Mouse (Mus musculus) thymus, postnatal 0 days (tissue): Measurements from ENCODE around the gene Aqp9. TPM values are rescaled to one million over a fixed set of nuclear protein-coding genes. Genes with fewer than 3 reads are reported as not detected.
"Not testable (repeated sequence)": the region's sequence is repeated elsewhere in the genome, so short reads cannot be mapped to it uniquely, and the experiment has no call there.

Experiments
- DNase-seq: peaks from one replicate; pipeline ENCODE4 v3.0.0-alpha.2; 2015; ENCODE audit warnings: low spot score
- polyA plus RNA-seq: library from polyadenylated mRNA; unstranded; fragments of >200 nt; fragmentation: Nextera tagmentation; extraction: Ambion mirVana; gene quantifications from 2 replicates; pipeline ENCODE4 v1.2.1, GENCODE M21; 2015

Aqp9 gene
- polyA plus RNA-seq, 1 experiment from 2014 or later: 1.2 TPM

DNA sequence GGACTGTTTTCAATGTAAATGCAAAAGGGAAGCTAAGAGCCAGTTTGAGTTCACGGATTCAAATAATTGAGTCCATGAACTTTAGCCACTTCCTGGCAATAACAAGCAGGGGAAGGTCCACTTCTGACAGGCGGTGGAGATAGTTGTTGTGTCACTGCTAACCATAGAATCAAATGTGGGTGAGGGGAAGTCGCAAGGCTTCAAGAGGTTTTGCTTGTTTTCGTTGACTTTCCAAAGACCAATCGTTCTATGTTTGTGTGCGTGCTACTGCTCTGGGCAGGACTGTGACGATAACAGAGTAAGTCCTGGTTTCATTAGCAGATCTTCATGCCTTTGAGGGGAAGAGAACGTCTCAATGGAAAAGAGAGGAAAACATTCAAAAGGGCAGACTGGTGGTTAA, 28.3 kb downstream of the Aqp9 start:
- DNase-seq: no peak

DNA sequence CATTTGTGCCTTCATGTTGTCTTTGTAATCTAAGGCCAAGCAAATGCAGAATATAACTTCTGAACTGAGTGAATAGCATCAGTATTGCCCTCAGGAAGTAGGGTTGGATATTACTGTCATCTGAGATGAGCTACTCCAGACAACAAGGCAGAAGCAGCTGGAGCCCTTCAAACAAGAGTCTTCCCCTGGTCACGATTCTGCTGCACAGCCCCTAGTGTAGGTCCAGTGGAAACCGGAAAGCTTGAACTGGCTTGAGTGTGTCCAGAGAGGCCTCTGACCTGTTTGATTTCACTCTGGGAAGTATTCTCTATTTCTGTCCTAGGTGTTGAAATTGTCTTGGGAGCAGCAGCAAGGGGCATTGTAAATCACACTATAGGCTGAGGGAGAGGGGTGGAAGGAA, 29.5 kb downstream of the Aqp9 start:
- DNase-seq: no peak

DNA sequence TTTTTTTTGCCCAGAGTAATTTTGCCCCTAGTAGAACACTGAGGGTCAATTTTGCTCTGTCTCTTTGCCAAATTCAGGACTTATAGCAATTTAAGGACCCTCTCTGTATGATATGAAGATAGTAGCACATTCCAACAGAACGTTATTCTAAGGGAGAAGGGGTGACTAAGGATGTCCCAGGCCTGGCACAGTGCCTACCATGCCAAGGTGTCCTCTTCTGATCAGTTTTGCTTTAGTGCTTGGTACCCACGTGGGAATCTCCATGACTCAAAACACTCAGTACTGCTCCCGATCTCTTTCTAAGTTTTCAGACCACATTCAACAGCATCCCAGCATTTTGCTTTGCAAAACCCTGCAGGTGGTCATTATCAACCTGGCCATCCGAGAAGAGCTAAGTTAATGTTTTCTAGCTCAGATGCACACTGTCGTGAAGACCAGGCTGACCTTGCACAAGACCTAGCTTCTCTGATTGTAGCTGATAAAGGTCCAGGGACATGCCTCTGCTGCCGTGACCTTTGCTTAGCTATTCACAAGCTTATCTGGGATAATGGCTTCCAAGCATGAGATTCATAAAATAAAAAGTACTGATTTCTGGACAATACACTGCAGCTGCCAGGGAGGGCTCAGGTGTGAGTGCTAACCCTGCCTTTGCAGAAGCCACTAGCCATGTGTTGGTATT, 31.1 kb downstream of the Aqp9 start:
- no peak for DNase-seq

DNA sequence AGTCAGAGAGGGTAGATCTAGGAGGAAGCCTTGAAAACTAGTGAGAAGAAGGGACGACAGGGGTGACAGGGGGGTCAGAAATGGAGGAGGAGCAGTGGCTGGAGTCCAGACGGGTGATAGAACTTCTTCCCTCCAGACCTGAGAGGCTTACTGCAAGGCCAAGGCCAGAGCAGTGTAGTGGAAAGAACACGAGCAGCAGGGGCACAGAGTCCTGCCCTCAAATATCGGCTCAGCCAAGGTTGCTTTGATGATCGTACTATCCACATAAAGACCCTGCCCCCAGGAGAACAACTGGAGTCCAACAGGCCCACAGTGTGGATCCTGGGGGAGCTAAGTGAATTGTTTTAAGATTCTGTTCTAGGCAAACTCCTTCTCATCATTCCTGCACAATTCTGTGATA, 33.4 kb downstream of the Aqp9 start:
- no peak for DNase-seq

GRCm38 (mm10) chr9:71133190-71133589, 35.3 kb downstream of the Aqp9 start:
- no peak for DNase-seq

DNA sequence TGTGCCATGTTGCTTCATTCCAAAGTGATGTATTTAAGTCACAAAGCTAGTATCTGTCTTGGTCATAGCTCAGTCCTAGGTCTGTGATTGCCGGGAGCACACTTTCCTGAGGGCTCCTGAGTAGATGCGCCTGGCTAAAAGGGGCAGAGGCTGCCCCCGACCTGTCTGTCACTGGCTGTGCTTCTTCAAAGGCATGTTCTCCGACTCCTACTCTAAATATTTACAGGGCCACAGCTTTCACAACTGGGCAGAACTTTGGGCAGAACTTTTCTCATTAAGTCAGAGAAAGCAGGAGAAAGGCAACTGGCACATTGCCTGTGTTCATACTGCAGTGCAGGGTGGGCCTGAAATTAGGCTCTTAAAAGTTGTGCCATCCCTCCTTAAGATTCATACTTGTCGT, 36.7 kb downstream of the Aqp9 start:
- DNase-seq: no peak

GRCm38 (mm10) chr9:71128911-71129310, 39.6 kb downstream of the Aqp9 start:
- DNase-seq: peak; percentile 47

DNA sequence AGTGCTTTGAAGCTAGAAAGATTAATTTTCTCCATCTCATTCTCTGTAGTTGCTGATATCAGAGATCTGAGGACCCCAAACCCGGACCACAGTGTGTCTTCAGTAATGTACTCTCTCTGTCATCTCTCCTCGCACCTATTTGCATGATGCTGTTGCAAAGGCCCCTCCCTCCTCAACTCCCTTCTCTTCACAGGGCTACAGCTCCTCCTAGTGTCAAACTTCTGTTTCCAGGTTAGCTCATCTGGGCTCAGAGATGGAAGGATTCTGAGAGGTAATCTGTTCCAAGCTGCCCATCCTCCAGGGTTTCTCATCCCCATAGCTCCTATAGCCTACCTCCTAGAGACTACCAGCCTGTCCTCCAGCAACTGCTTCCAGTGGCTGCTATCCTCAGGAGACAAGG, 42.3 kb downstream of the Aqp9 start:
- peak; percentile 16 for DNase-seq

- DNase-seq: not testable (repeated sequence)
Observed at GRCm38 (mm10) chr9:71123095-71123494, 45.4 kb downstream of the Aqp9 start.

- DNase-seq: no peak
Observed at GRCm38 (mm10) chr9:71120924-71121323, 47.6 kb downstream of the Aqp9 start.

- DNase-seq: no peak
Observed at GRCm38 (mm10) chr9:71113166-71113565, 55.3 kb downstream of the Aqp9 start.

- DNase-seq: no peak
Observed at GRCm38 (mm10) chr9:71103521-71103920, 65.0 kb downstream of the Aqp9 start.

DNA sequence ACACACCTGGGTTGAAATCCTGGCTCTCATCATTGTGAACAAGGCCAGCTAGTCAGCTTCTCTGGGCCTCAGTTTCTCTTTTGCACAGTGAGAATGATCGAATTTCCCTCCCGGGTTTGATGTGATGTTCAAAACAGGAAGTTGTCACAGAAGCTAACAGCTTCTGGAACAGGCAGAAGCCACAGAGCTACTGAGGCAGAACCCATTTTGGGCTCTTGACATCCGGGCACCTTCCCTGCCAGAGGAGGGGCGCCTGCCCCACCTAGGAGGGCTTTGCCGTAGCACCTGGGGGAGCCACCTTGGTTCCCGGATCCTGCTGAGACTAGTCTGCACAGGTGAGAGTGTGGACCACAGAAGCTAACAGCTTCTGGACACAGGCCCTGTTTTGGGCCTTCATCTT, 74.4 kb downstream of the Aqp9 start:
- no peak for DNase-seq

GRCm38 (mm10) chr9:71092038-71092437, 76.4 kb downstream of the Aqp9 start:
- peak; percentile 66 for DNase-seq

DNA sequence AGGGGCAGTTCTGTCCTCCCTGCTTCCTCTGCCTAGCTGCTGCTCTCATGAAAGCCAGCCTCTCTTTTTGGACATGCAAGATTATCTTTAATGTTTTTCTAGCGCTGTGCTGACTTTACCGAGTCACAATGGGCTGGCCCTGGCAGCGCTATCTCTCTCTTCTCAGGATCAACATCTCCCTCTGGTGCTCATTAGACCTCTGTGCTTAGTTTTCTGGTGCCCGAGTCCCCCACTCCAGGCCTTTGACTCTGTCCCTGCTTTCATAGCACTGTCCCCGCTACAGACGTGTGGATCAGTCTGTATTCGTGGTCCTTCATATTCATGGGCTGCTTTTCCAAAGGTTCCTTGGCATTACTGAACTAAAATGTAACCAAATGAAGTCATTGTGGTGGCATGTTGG, 89.3 kb downstream of the Aqp9 start:
- DNase-seq: no peak

DNA sequence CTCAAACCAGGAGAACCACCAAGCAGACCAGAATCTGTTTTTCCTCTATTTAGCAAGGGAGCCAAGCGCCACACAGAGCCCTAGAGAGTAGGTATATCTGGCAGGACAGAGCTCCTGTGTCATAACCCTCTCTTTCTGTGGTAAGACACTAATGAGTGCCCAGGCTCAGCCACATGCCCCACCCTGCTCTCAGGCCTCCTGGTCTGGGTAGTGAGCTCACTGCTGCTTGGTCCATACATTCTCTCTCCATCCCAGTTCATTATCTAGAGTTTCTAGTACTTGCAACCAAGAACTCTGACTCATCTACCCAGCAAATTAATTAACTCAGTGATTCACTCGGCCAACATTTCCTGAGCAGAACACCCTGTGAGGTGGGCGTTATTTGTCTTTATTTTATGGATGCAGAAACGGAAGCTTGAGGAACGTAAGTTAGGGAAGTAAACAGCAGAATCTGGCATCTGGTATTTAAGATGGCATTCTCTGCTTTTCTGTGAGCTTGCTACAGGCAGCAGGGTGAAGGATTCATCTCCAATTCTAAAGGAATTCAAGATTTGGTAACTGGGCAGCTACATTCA, 91.1 kb downstream of the Aqp9 start:
- DNase-seq: no peak

DNA sequence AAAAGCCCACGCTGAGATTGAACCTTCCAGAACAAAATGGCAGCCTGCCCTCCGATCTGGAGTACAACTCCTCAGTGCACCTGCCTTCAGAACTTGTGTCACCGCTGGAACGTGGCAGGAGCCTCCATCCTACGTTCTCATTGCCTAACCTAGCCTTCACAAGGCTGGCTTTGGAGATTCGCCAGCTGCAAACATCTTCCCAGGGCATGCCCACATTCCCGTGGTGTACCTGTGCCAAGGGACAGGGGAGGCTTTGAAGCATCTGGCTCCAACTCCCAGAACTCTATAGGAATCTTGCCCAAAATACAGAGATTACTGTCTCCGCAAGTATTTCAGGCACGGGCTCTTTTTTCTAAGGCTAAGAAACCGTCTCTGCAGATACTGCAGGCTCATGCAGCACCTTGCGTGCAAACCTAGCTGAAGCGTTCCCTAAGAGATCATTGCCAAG, 92.3 kb downstream of the Aqp9 start:
- no peak for DNase-seq

DNA sequence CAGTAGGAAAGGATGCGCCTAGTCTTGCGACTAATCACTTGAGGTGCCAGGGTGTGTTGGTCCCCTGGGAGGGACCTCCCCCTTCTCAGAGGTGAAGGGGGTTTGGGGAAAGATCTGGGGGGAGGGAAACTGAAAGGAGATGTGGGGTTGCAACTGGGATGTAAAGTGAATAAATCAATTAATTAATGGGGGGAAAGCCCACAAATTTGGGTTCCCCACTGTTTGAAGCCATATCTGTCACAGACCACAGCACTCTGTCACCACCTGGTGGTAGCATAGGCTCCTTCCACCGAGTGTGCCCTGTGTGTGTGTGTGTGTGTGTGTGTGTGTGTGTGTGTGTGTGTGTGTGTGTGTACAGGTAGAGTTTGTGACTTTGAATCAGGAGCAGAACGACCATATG, 94.7 kb downstream of the Aqp9 start:
- peak; percentile 33 for DNase-seq

DNA sequence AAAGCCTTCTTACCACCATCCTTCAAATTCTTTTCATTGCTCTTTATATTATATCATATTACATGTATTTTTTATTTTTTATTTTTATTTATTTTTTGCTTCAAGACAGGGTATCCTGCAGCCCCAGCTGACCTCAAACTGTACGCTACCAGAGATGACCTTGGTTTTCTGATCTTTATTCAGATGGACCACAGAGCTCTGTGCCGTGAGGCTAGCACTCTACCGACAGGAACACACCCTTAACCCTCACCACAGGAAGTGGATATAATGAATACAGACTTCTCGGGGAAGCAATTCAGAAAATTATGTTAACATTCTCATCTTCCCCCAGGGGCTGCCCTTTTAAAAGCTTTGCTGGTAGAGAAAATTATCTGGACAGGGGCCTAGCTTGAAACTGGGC, 95.4 kb downstream of the Aqp9 start:
- no peak for DNase-seq

GRCm38 (mm10) chr9:71072502-71072901, 96.0 kb downstream of the Aqp9 start:
- no peak for DNase-seq

- DNase-seq: no peak
Observed at GRCm38 (mm10) chr9:71071581-71072330, 96.7 kb downstream of the Aqp9 start.

GRCm38 (mm10) chr9:71070628-71071027, 97.9 kb downstream of the Aqp9 start:
- no peak for DNase-seq
